Mouse (Mus musculus): ENCODE data around the gene Rcor1. TPM values are rescaled to one million over a fixed set of nuclear protein-coding genes. Genes with fewer than 3 reads are reported as not detected.

The Rcor1 gene
- total and polyA plus RNA-seq, 3 experiments: 6.5 to 16.1 (median 8.3) TPM

DNA sequence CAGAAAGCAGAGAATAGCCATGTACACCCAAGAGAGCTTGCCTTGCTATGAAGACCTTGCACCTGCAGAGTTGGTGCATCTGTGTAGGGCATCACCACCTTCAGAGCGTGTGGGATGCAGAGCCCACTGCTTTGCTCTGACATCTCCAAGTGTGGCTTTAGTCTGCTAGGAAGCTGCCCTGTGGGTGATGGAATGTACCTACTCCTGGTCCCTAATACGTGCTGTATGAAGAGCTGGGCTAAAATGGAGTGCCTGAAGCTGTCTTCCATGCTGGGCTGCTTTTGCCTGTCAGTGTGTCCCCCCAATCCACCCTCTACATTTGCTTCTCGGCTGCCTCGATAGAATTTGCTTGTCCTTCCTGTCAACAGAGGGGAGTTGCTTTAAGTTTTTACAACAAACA lies 46.4 kb downstream of the Rcor1 start:
- Histone ChIP-seq H3K4me2 (ENCODE audit: insufficient read depth, low read depth, poor library complexity, severe bottlenecking) (no peak overlapping the region), H3K4me3 (replicated peaks in 1 of 3; ENCODE audit: low read depth in 2 of 3, low read length in 2 of 3, poor library complexity in 1 of 3) (no peak overlapping the region), H3K9ac (ENCODE audit: insufficient read depth, low read depth) (no peak overlapping the region), H3K36me3 (replicated peaks in 1 of 2; ENCODE audit: control insufficient read depth in 1 of 2, insufficient read depth in 1 of 2, low read length in 1 of 2) (peaks cover 14 to 47% of the 10 kb centered on the region in 2 experiments), H3K79me2 (replicated peaks; ENCODE audit: control insufficient read depth, extremely low read depth, insufficient read depth, poor library complexity, severe bottlenecking) (peaks cover 2% of the 10 kb centered on the region; the same call in 1 of the 2 replicates), H3K9me3 (replicated peaks; ENCODE audit: low read length) (no peaks in the 10 kb centered on the region), H3K4me1 (ENCODE audit: control insufficient read depth in 1 of 2, insufficient read depth in 2 of 2) (peaks cover 0 to 20% of the 10 kb centered on the region in 2 experiments; a peak in 2 of 4 replicates), H3K27ac (ENCODE audit: insufficient read depth, low read depth) (no peak overlapping the region), H3K27me3 (replicated peaks) (no peaks in the 10 kb centered on the region)
- dilution Hi-C loops (cut with MboI; ENCODE audit: extremely low pct_ligation_motif_present, extremely low pct_unique_long_range_greater_than_20kb, low sequenced_read_pairs): no loop called here
- TF ChIP-seq POLR2AphosphoS2 (IDR thresholded peaks at IDR 0.05; ENCODE audit: low read depth, low read length) (no peak), PAX5 (IDR thresholded peaks at IDR 0.05; ENCODE audit: low read length) (no peak), ZNF384 (IDR thresholded peaks at IDR 0.05; ENCODE audit: low read depth, low read length) (no peak), MAZ (IDR thresholded peaks at IDR 0.05; ENCODE audit: low read depth, low read length) (no peak), RCOR1 (conservative IDR thresholded peaks at IDR 0.05; ENCODE audit: low read depth, low read length) (no peak), CHD1 (IDR thresholded peaks at IDR 0.05; ENCODE audit: low read depth, low read length) (no peak), KAT2A (IDR thresholded peaks at IDR 0.05; ENCODE audit: insufficient replicate concordance, low read length) (no peak), MAFK (IDR thresholded peaks at IDR 0.05; ENCODE audit: insufficient replicate concordance, low read length) (no peak), TCF12 (IDR thresholded peaks at IDR 0.05; ENCODE audit: low read depth, low read length) (no peak), E2F4 (IDR thresholded peaks at IDR 0.05; ENCODE audit: insufficient replicate concordance, low read depth, low read length) (no peak), ELF1 (IDR thresholded peaks at IDR 0.05; ENCODE audit: low read depth, low read length) (no peak), GABPA (IDR thresholded peaks at IDR 0.05; ENCODE audit: insufficient replicate concordance, low read depth, low read length) (no peak), EP300 (IDR thresholded peaks at IDR 0.05; ENCODE audit: low read length) (no peak)
- no peak for DNase-seq (ENCODE audit: extremely low read depth)
- in situ Hi-C loops (cut with MboI; ENCODE audit: low pct_ligation_motif_present, low pct_unique_long_range_greater_than_20kb, low sequenced_read_pairs): no loop called here

DNA sequence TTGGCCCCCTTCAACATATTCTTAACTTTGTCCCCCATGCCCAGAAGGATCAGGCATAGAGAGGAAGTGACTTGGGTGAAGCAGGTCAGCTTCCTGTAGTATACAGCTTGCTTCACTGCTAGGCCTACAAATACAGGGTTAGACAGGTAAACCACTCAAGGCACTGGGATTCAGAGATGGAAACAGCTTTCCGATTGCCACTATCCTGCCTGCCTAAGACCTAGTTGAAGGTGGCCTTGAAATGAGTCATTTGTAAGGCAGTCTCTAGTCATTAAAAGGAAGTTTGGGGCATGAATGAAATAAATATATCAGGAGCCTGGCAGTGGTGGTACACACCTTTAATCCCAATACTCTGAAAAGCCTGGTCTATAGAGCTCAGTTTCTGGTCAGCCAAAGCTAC lies 47.9 kb downstream of the Rcor1 start:
- H3K9me3 ChIP-seq (replicated peaks; ENCODE audit: low read length): no peaks in the 10 kb centered on the region
- in situ Hi-C loops (cut with MboI; ENCODE audit: low pct_ligation_motif_present, low pct_unique_long_range_greater_than_20kb, low sequenced_read_pairs): no loop called here

More for the DNA sequence above, 47.9 kb downstream of the Rcor1 start:
- H3K79me2 ChIP-seq (replicated peaks; ENCODE audit: control insufficient read depth, extremely low read depth, insufficient read depth, poor library complexity, severe bottlenecking): peaks cover 2% of the 10 kb centered on the region; the same call in 1 of the 2 replicates
- no peak overlapping the region for H3K9ac ChIP-seq (ENCODE audit: insufficient read depth, low read depth)
- peaks cover 14 to 56% of the 10 kb centered on the region in 2 experiments for H3K36me3 ChIP-seq (replicated peaks in 1 of 2; ENCODE audit: control insufficient read depth in 1 of 2, insufficient read depth in 1 of 2, low read length in 1 of 2)
- TF ChIP-seq EP300 (IDR thresholded peaks at IDR 0.05; ENCODE audit: low read length) (no peak), MAZ (IDR thresholded peaks at IDR 0.05; ENCODE audit: low read depth, low read length) (no peak), MXI1 (IDR thresholded peaks at IDR 0.05; ENCODE audit: low read depth, low read length) (no peak), ZMIZ1 (IDR thresholded peaks at IDR 0.05; ENCODE audit: low read depth, low read length) (no peak), UBTF (IDR thresholded peaks at IDR 0.05; ENCODE audit: low read depth, low read length) (no peak), USF1 (IDR thresholded peaks at IDR 0.05; ENCODE audit: low read depth, low read length) (no peak), CTCF (conservative IDR thresholded peaks at IDR 0.05 in 1 of 2, IDR thresholded peaks at IDR 0.05 in 1 of 2; ENCODE audit: low read depth in 2 of 2, low read length in 2 of 2) (no peak), SMC3 (IDR thresholded peaks at IDR 0.05; ENCODE audit: low read depth, low read length) (no peak), TBP (conservative IDR thresholded peaks at IDR 0.05; ENCODE audit: low read depth, low read length) (no peak), RAD21 (IDR thresholded peaks at IDR 0.05; ENCODE audit: low read depth, low read length) (no peak), HCFC1 (IDR thresholded peaks at IDR 0.05; ENCODE audit: low read depth, low read length) (no peak), CHD2 (IDR thresholded peaks at IDR 0.05; ENCODE audit: low read length) (no peak)
- H3K27me3 ChIP-seq (replicated peaks): no peaks in the 10 kb centered on the region
- H3K4me1 ChIP-seq (ENCODE audit: control insufficient read depth in 1 of 2, insufficient read depth in 2 of 2): peaks cover 0 to 20% of the 10 kb centered on the region in 2 experiments; a peak in 2 of 4 replicates
- no peak for DNase-seq (ENCODE audit: extremely low read depth)
- no peak overlapping the region for H3K27ac ChIP-seq (ENCODE audit: insufficient read depth, low read depth)
- dilution Hi-C loops (cut with MboI; ENCODE audit: extremely low pct_ligation_motif_present, extremely low pct_unique_long_range_greater_than_20kb, low sequenced_read_pairs): no loop called here
- no peak overlapping the region for H3K4me2 ChIP-seq (ENCODE audit: insufficient read depth, low read depth, poor library complexity, severe bottlenecking)
- H3K4me3 ChIP-seq (replicated peaks in 1 of 3; ENCODE audit: low read depth in 2 of 3, low read length in 2 of 3, poor library complexity in 1 of 3): no peak overlapping the region

All from CH12.LX (cell line).